Mouse (Mus musculus) embryonic facial prominence, embryonic 10.5 days (tissue): Measurements from ENCODE around the gene Nudc. TPM values are rescaled to one million over a fixed set of nuclear protein-coding genes. Genes with fewer than 3 reads are reported as not detected.

Source experiments
- DNase-seq: peaks from one replicate; pipeline ENCODE4 v3.0.0-alpha.2; 2017; ENCODE audit warnings: low spot score
- H3K27ac ChIP-seq: fragments of 300-500 bp; sonication (generic); replicated peaks from 2 replicates; pipeline ENCODE4 v1.5.1; 2016; ENCODE audit warnings: mild to moderate bottlenecking
- H3K27me3 ChIP-seq: fragments of 300-500 bp; sonication (generic); replicated peaks from 2 replicates; pipeline ENCODE4 v1.6.1; 2016; ENCODE audit warnings: low read depth, mild to moderate bottlenecking; ENCODE audit not compliant: poor library complexity, severe bottlenecking
- H3K36me3 ChIP-seq: fragments of 300-500 bp; sonication (generic); replicated peaks from 2 replicates; pipeline ENCODE4 v1.6.1; 2016; ENCODE audit warnings: mild to moderate bottlenecking, moderate library complexity
- H3K4me1 ChIP-seq: fragments of 300-500 bp; sonication (generic); 2 replicates; pipeline ENCODE4 v1.6.1; 2016
- H3K4me3 ChIP-seq: fragments of 300-500 bp; sonication (generic); 2 replicates; pipeline ENCODE4 v1.5.1; 2016; ENCODE audit warnings: mild to moderate bottlenecking, moderate library complexity
- H3K9me3 ChIP-seq: fragments of 300-500 bp; sonication (generic); 2 replicates; pipeline ENCODE4 v1.6.1; 2016; ENCODE audit warnings: mild to moderate bottlenecking
- WGBS: fragments of 180-500 bp; shearing (Covaris S2); methylation state at CpG from one replicate; pipeline ENCODE4 v1.1.7; 2016; 5-methylcytosine and 5-hydroxymethylcytosine counted together
- polyA plus RNA-seq: library from polyadenylated mRNA; unstranded; fragments of >200 nt; fragmentation: Nextera tagmentation; extraction: Ambion mirVana; gene quantifications from 2 replicates; pipeline ENCODE4 v1.2.1, GENCODE M21; 2016

Nudc gene
- polyA plus RNA-seq, 1 experiment from 2014 or later: 489 TPM

DNA sequence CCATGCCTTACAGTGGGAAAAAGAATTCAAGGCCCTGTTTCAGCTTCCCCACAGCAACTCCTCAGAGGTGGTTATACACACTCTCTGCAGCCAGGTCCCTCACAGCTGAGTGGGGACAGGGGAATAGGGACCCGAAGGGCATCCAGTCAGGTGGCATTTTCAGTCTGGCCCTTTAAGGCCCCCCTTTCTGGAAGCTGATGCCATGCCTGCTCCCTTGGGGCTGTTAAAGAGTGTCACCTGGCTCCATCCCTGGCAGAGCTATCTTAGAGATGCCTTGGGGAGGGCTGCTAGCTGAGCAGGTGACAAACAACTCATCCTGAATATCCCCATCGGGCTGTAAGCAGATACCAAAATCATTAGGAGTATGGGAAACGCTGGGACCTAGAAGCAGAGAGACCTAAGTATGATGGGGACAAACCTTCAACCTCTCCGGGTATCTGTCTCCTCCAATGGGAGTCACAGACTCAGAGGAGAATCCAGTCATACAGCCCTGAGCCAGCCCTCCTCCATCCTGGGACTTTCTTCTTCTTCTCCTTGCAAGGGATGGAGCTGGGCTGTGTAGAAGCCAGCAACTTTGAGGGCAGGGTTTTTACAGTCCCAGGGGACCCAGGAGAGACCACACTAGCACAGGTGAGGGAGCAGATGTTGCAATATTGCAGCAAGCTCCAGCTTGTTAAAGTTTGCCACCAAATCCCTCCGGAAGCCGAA lies 48.9 kb downstream of the Nudc start:
- Histone ChIP-seq H3K4me1 (peaks cover 43% of the 10 kb centered on the region), H3K4me3 (peak overlapping the region; percentile 70), H3K36me3 (no peaks in the 10 kb centered on the region), H3K27me3 (peaks cover 89% of the 10 kb centered on the region), H3K9me3 (no peaks in the 10 kb centered on the region), H3K27ac (no peak overlapping the region)
- WGBS: 20% methylated on average over 6 of the region's 6 CpGs
- DNase-seq: no peak

DNA sequence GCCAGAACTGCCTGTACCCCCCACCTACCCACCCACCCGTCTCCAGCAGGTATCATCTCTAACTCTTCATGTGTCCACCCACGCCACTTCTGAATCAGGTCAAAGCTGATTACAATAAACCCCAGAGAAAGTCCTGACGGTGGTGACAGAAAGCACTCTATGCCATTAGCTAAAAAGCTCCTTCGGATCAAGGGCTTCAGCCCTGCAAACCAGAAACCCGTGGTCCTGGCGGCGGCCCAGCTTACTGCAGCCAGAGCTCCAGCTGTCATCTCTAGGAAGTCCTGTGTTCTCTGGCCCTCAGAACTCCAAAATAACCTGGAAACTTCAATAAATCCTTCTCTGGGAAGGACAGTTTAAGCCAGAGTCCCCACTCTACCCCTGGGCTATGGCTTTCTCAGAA lies 50.1 kb downstream of the Nudc start:
- Histone ChIP-seq H3K9me3 (no peaks in the 10 kb centered on the region), H3K4me3 (no peak overlapping the region), H3K36me3 (no peaks in the 10 kb centered on the region), H3K27me3 (peaks cover 78% of the 10 kb centered on the region), H3K4me1 (peaks cover 51% of the 10 kb centered on the region), H3K27ac (no peak overlapping the region)
- 36% methylated on average over 7 of the region's 7 CpGs for WGBS
- DNase-seq: no peak

DNA sequence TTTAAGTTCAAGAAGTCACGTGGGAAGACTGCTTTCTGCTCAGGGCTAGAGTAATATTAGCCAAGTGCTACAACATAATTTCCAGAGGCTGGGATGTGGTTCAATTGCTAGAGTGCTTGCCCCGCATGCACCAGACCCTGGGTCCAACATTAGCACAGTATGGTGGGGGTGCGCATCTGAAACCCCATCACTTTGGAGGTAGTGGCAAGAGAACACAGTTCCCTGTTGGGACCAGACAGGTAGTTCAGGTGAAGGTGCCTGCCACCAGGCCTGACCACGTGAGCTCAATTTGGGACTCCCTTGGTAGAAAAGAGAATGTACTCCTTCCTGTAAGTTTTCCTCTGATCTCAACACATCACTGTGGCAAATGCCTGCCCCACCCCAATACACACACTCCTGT lies 50.9 kb downstream of the Nudc start:
- Histone ChIP-seq H3K9me3 (no peaks in the 10 kb centered on the region), H3K36me3 (no peaks in the 10 kb centered on the region), H3K27me3 (peaks cover 69% of the 10 kb centered on the region), H3K4me3 (no peak overlapping the region), H3K27ac (no peak overlapping the region), H3K4me1 (peaks cover 51% of the 10 kb centered on the region)
- 65% methylated on average over 4 of the region's 4 CpGs for WGBS
- no peak for DNase-seq

DNA sequence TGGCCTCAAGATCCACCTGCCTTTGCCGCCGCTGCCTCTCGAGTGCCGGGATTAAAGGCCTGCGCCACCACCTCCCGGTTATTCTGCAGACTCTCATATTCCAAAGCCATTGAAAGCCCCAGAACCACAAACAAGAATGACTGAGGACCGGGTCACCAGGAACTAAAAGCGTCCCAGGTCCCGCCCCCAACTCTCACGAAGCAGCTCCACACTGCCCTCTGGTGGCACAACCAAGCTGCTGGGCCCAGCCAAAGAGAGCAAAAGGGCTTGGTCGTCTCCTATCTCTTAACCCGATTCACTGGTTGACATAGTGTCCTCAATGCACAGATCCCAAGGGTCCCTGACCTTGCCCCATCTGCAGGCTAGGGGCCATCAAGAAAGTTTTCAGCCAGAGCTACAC lies 51.4 kb downstream of the Nudc start:
- H3K9me3 ChIP-seq: no peaks in the 10 kb centered on the region
- peaks cover 55% of the 10 kb centered on the region for H3K4me1 ChIP-seq
- peak; percentile 90 for DNase-seq
- peak overlapping the region; percentile 43 for H3K4me3 ChIP-seq
- H3K27me3 ChIP-seq: peaks cover 65% of the 10 kb centered on the region
- no peak overlapping the region for H3K27ac ChIP-seq
- under 1% methylated on average over 12 of the region's 12 CpGs for WGBS
- no peaks in the 10 kb centered on the region for H3K36me3 ChIP-seq

DNA sequence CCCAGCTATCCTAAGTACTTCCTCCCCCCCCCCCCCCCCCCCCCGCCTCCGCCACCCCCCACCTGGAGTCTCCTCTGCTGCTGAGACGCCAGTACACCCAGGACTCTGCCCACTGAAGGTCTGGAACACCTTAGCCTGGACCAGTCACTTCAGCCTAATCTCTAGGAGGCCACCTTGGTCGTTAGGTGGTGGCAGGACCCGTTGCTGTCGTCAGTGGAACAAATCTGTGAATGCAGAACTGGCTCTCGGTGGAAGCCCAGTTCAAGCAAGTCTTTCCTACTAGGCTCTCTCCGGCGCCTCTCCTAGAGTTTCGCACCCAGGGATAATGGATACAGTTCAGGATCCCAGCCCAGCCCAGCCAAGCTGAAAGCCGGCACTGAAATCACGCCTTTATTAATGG lies 51.9 kb downstream of the Nudc start:
- H3K4me3 ChIP-seq: peak overlapping the region; percentile 43

DNA sequence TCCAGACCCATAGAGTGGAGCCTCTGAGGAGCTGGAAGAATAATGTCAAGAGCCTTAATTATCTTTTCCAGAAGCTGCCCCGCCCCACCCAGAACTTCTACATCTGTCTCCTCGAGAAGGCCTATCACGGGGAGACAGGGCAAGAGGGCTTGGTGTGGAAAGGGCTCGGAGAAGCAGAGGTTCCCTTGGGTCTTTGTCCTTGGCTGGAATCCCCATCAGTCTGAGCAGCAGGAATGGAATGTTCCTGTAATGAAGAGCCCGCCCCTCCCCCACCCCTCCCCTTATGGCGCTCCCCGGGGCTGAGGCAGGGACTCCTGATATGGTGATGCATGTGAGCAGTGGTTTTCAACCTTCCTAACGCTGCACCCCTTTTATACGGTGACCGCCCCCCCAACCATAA lies 54.0 kb downstream of the Nudc start:
- Histone ChIP-seq H3K4me3 (no peak overlapping the region), H3K27me3 (peaks cover 39% of the 10 kb centered on the region), H3K36me3 (no peaks in the 10 kb centered on the region), H3K9me3 (no peaks in the 10 kb centered on the region), H3K4me1 (peaks cover 40% of the 10 kb centered on the region), H3K27ac (peak overlapping the region; percentile 44; the same call in 1 of the 2 replicates)
- 43% methylated on average over 10 of the region's 10 CpGs for WGBS
- DNase-seq: peak; percentile 53

More for the DNA sequence above, 51.9 kb downstream of the Nudc start:
- peaks cover 59% of the 10 kb centered on the region for H3K27me3 ChIP-seq
- 24% methylated on average over 10 of the region's 12 CpGs for WGBS
- H3K27ac ChIP-seq: no peak overlapping the region
- H3K4me1 ChIP-seq: peaks cover 55% of the 10 kb centered on the region
- no peaks in the 10 kb centered on the region for H3K9me3 ChIP-seq
- H3K36me3 ChIP-seq: no peaks in the 10 kb centered on the region
- no peak for DNase-seq

DNA sequence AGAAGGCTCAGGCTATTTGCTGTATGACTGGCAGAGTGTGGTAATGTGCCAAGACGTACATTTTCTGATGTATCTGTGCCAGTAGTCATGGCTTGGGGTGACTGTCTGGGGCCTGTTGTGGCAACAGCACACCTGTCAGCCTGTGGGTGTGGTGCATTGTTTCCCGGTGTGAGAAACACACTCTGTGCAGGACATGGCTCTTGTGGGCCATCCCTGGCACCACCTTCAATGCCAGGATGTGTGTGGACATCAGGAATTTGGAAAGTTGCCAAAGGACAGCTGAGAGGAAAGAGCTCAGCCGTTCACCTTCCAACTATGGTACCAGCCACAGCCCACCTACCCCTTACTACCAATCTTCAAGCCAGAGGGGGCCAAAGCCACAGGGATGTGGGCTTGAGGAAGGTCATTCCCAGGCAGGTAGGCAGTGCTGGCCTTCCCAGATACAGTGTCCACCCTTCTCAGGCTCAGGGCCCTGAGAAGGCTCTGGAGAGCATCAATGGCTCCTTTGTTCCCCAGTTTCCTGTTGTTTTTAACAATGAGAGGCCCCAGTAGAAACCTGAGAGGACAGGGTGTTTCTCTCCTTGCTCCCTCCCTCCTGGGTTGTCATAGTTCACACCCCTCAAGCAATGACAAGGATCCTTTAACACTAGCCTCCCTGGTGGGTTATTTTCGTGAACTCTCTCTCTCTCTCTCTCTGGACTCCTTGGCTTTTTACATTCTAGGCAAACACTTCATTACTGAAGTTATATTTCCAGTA lies 56.1 kb downstream of the Nudc start:
- peaks cover 22% of the 10 kb centered on the region for H3K27me3 ChIP-seq
- H3K9me3 ChIP-seq: no peaks in the 10 kb centered on the region
- no peak for DNase-seq
- 60% methylated on average over 4 of the region's 4 CpGs for WGBS
- H3K4me3 ChIP-seq: no peak overlapping the region
- peak overlapping the region; percentile 59 for H3K27ac ChIP-seq
- no peaks in the 10 kb centered on the region for H3K36me3 ChIP-seq
- peaks cover 40% of the 10 kb centered on the region for H3K4me1 ChIP-seq

DNA sequence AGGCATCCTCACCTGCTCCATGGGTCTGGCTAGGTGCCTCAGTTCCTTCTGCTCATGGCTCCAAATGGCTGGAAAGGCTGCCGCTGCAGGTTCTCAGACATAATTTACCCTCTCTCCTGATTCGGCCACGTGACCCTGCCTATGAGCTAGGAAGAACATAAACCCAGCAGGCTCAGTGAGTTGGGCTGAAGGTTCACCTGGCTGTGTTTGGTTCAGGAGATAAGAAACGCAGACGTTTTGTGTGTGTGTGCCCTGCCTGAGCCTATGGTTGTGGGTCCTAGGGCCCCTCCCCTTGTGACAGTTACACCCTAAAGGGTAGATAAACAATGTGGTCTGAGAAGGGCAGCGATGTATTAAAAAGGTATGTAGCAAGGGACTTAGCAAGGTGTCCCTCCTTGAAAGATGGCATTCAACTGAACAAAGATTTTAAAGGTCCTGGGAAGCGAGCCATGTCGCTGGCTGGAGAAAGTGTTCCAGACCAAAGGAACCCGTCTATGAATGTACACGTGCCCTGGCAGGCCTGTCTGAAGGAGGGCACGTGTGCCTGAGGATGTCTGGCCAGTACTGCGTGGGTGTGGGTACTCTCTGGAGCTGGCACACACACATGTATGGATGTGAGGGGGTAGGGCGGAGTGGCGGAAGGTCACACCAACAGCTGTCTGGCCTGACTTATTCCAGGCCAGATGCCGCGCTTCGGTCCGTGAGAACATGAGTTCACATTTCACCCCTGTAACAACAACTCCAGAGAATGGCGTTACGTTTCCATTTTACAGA lies 57.0 kb downstream of the Nudc start:
- no peak for DNase-seq
- 74% methylated on average over 20 of the region's 20 CpGs for WGBS
- Histone ChIP-seq H3K27me3 (peaks cover 24% of the 10 kb centered on the region), H3K36me3 (no peaks in the 10 kb centered on the region), H3K27ac (peak overlapping the region; percentile 59; the same call in 1 of the 2 replicates), H3K4me1 (peaks cover 41% of the 10 kb centered on the region), H3K4me3 (no peak overlapping the region), H3K9me3 (no peaks in the 10 kb centered on the region)

DNA sequence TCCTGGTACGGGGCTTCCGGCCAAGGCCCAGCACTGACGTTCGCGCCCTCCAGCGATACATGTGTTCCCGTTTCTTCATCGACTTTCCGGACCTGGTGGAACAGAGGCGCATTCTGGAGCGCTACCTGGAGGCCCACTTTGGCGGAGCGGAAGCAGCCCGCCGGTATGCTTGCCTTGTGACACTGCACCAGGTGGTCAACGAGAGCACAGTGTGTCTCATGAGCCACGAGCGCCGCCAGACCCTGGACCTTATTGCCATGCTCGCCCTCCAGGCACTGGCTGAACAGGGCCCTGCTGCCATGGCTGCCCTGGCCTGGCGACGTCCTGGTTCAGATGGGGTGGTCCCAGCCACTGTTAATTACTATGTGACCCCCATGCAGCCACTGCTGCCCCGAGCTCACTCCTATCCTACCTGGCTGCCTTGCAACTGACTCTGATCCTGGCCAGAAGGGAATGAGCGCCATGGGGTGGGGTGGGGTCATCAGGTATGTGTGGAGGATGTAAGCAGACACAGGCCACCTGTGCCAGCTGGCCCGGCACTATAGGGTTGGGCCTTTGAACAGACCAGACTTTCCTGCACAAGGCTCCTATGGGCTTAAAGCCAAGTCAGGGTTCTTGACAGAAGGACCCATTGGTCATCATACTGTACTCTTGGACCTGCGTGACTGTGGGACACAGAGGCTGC lies 59.0 kb downstream of the Nudc start:
- H3K9me3 ChIP-seq: no peaks in the 10 kb centered on the region
- H3K27ac ChIP-seq: no peak overlapping the region
- DNase-seq: no peak
- H3K27me3 ChIP-seq: peaks cover 29% of the 10 kb centered on the region
- no peak overlapping the region for H3K4me3 ChIP-seq
- H3K36me3 ChIP-seq: no peaks in the 10 kb centered on the region
- WGBS: 92% methylated on average over 26 of the region's 26 CpGs
- peaks cover 33% of the 10 kb centered on the region for H3K4me1 ChIP-seq

DNA sequence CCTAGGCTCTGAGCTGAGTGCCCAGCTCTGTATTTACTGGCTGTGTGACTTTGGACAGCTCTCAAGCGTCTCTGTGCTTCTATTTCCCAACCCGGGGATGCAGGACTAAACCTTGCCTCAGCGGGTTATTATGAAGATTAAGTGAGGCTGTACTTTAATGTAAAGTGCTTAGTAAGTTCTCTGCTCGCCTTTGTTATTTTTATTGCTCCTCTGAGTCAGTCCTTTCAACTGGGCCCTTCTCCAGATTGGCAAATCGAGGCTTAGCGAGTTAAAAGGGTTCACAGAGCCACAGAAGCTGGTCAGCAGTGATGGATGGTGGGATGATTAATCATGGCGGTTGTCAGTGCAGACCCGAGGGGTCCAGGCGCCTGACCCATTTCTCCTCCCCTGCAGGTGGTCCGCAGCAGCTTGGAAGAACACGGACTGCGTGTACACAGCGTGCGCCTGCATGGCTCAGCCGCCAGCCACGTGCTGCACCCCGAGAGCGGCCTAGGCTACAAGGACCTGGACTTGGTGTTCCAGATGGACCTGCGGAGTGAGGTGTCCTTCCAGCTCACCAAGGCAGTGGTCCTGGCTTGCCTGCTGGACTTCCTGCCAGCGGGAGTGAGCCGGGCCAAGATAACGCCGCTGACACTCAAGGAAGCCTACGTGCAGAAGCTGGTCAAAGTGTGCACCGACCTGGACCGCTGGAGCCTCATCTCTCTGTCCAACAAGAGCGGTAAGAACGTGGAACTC lies 59.9 kb downstream of the Nudc start:
- Histone ChIP-seq H3K4me3 (no peak overlapping the region), H3K27me3 (peaks cover 39% of the 10 kb centered on the region), H3K9me3 (no peaks in the 10 kb centered on the region), H3K4me1 (peaks cover 26% of the 10 kb centered on the region), H3K36me3 (no peaks in the 10 kb centered on the region), H3K27ac (no peak overlapping the region)
- 92% methylated on average over 28 of the region's 28 CpGs for WGBS
- no peak for DNase-seq

DNA sequence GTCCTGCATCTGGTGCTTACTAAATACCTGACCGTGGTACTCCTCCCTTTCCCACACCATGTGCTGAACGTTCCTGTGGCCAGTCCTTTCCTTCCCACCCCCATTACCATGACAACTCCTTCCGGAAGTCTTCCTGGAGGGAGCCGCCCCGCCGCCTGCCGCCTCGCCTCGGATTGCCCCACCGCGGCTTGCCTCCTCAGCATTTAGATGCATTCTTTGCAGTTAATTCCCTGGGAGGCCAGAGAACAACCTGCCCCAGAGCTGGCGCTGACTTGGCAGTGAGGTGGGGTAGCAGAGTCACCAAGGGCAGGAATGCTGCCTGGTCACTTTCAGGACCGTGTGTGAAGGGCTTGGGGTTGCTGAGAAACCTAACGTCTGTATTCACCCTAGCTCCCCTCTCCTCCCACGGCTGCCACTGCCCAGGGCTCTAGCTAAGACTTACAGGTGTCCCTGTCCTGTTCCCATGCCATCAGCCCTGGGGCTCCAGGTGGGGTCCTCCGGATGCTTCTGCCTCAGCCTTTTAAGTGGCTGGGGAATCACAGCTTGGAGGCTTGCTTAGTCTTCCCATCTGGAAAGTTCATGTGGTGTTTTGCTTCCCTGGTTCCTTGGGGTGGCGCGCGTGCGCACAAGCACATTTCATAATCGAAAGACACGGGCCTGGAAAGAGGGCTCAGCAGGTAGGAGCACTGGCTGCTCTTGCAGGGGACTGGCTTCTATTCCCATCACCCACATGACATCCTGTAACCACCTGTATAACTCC lies 61.4 kb downstream of the Nudc start:
- H3K9me3 ChIP-seq: no peaks in the 10 kb centered on the region
- 12% methylated on average over 22 of the region's 22 CpGs for WGBS
- H3K4me3 ChIP-seq: peak overlapping the region; percentile 46
- no peak overlapping the region; the same call in 1 of the 2 replicates for H3K27ac ChIP-seq
- peaks cover 51% of the 10 kb centered on the region for H3K27me3 ChIP-seq
- DNase-seq: peak; percentile 58
- H3K4me1 ChIP-seq: peaks cover 34% of the 10 kb centered on the region
- no peaks in the 10 kb centered on the region for H3K36me3 ChIP-seq
